37 mouse cellular contexts compared by ENCODE assay signal in genomic region chr5:139881161-139881560, GRCm38 (mm10). TPM values are rescaled to one million over a fixed set of nuclear protein-coding genes. Genes with fewer than 3 reads are reported as not detected.
DNase-seq lines count a peak whose midpoint lies in the region; ATAC-seq and TF ChIP-seq lines count a peak whose summit lies in the region.
"Had no signal": no experiment of that assay in that cellular context is flagged by ENCODE, and none has a peak within 500 bp of the region (broad histone marks: within the 10 kb centered on the region; RNA-seq: fewer than 3 reads in every experiment).

No protein-coding gene starts in this region.

- 0 out of 2 replicates have a peak, but pooled peaks cover 3% of the 10 kb centered on the region for H3K4me1 ChIP-seq in lung, postnatal 0 days (ENCODE audit: insufficient read depth, low read depth, low read length)
- H3K4me1 ChIP-seq in ES-Bruce4 (ENCODE audit: control insufficient read depth, insufficient read depth, low read length) (no peaks in the 10 kb centered on the region), MEL (ENCODE audit: control insufficient read depth in 1 of 2, insufficient read depth in 2 of 2, low read length in 2 of 2) (no peaks in the 10 kb centered on the region)
- H3K4me1 ChIP-seq in bone marrow, adult 2 months (ENCODE audit: control insufficient read depth, insufficient read depth, low read length), result no peaks in the 10 kb centered on the region
- no peaks in the 10 kb centered on the region for H3K4me1 ChIP-seq in forebrain, embryonic 13.5 days
- H3K4me1 ChIP-seq in heart, embryonic 11.5 days (ENCODE audit: control insufficient read depth, insufficient read depth, low read length), result no peaks in the 10 kb centered on the region
- H3K4me1 ChIP-seq: forebrain, embryonic 12.5 days; heart, embryonic 10.5 days; kidney, embryonic 15.5 days; limb, embryonic 12.5 days; midbrain, embryonic 12.5 days had no signal

- TF ChIP-seq EP300 in lung, postnatal 0 days (IDR thresholded peaks at IDR 0.05), result no peak
- TF ChIP-seq EP300 in ES-Bruce4 (IDR thresholded peaks at IDR 0.05; ENCODE audit: insufficient read depth, low read depth, low read length) (no peak), MEL (IDR thresholded peaks at IDR 0.05; ENCODE audit: low read depth in 1 of 2, low read length in 2 of 2) (no peak)

- H3K4me3 ChIP-seq in lung, postnatal 0 days (ENCODE audit: low read depth, low read length), result no peak overlapping the region
- no peak overlapping the region for H3K4me3 ChIP-seq in ES-Bruce4 (ENCODE audit: low read depth, low read length)
- H3K4me3 ChIP-seq in MEL (ENCODE audit: control insufficient read depth in 1 of 2, insufficient read depth in 1 of 2, low read depth in 2 of 2, low read length in 2 of 2), result no peak overlapping the region
- no peak overlapping the region for H3K4me3 ChIP-seq in bone marrow, adult 2 months (replicated peaks; ENCODE audit: control insufficient read depth, low read depth, low read length)
- H3K4me3 ChIP-seq in forebrain, embryonic 13.5 days, result no peak overlapping the region
- H3K4me3 ChIP-seq in heart, embryonic 11.5 days (ENCODE audit: low read depth, low read length), result no peak overlapping the region
- H3K4me3 ChIP-seq: erythroblast, embryonic 14.5 days; forebrain, embryonic 12.5 days; heart, embryonic 10.5 days; hindbrain, embryonic 13.5 days; kidney, embryonic 15.5 days; layer of hippocampus, adult 2 months; left cerebral cortex, adult 2 months; limb, embryonic 12.5 days; midbrain, embryonic 12.5 days had no signal

- no peaks in the 10 kb centered on the region for H3K79me2 ChIP-seq in MEL (ENCODE audit: control insufficient read depth, insufficient read depth, low read length, poor library complexity)

- H3K9ac ChIP-seq in lung, postnatal 0 days (replicated peaks; ENCODE audit: low read depth), result no peak overlapping the region
- H3K9ac ChIP-seq in ES-Bruce4 (ENCODE audit: low read depth, poor library complexity, severe bottlenecking) (no peak overlapping the region), MEL (ENCODE audit: control insufficient read depth, low read depth, low read length, poor library complexity, severe bottlenecking) (no peak overlapping the region)
- H3K9ac ChIP-seq in forebrain, embryonic 13.5 days, result no peak overlapping the region
- H3K9ac ChIP-seq in heart, embryonic 11.5 days (ENCODE audit: low read depth, low read length), result no peak overlapping the region
- H3K9ac ChIP-seq: forebrain, embryonic 12.5 days; hindbrain, embryonic 13.5 days; kidney, embryonic 15.5 days; limb, embryonic 12.5 days; liver, postnatal 0 days; midbrain, embryonic 12.5 days had no signal

- no peak for DNase-seq in lung, postnatal 0 days (ENCODE audit: low spot score)
- no peak for DNase-seq in lung, postnatal 4 days
- peak; percentile 16 for DNase-seq in MEL (ENCODE audit: low read depth, low spot score)
- DNase-seq in kidney, postnatal 10 days, result no peak
- DNase-seq: cerebellum, adult 11 months; cerebellum, postnatal 10 days; gastrocnemius, postnatal 25 days; heart, adult 11 months; heart, postnatal 4 days; kidney, postnatal 36 days; liver, postnatal 0 days; lung, postnatal 10 days had no signal

- 0 out of 2 replicates have a peak, but pooled peaks have one; percentile 13 for TF ChIP-seq CTCF in lung, postnatal 0 days (IDR thresholded peaks at IDR 0.05)
- TF ChIP-seq CTCF in ES-Bruce4 (IDR thresholded peaks at IDR 0.05; ENCODE audit: low read depth, low read length) (peak; percentile 33), MEL (IDR thresholded peaks at IDR 0.05 in 2 of 3, conservative IDR thresholded peaks at IDR 0.05 in 1 of 3; ENCODE audit: control insufficient read depth in 1 of 3, insufficient read depth in 1 of 3, low read depth in 2 of 3, low read length in 3 of 3, poor library complexity in 1 of 3, severe bottlenecking in 1 of 3) (peak; percentile 22 to 30 (median 24); a peak in 4 of 6 replicates)
- peak; percentile 12; the same call in 1 of the 2 replicates for TF ChIP-seq CTCF in bone marrow, adult 2 months (IDR thresholded peaks at IDR 0.05; ENCODE audit: control insufficient read depth, insufficient read depth, low read length)

- TF ChIP-seq POLR2A in ES-Bruce4 (IDR thresholded peaks at IDR 0.05; ENCODE audit: insufficient read depth, low read length), result no peak
- TF ChIP-seq POLR2A in MEL (IDR thresholded peaks at IDR 0.05; ENCODE audit: control insufficient read depth in 1 of 2, insufficient read depth in 1 of 2, low read depth in 1 of 2, low read length in 2 of 2, poor library complexity in 1 of 2), result no peak
- TF ChIP-seq POLR2A in bone marrow, adult 2 months (IDR thresholded peaks at IDR 0.05; ENCODE audit: borderline replicate concordance, control insufficient read depth, low read depth, low read length), result no peak

- H3K27me3 ChIP-seq in lung, postnatal 0 days (replicated peaks; ENCODE audit: insufficient read depth, low read length), result no peaks in the 10 kb centered on the region
- H3K27me3 ChIP-seq in ES-Bruce4 (ENCODE audit: control insufficient read depth, insufficient read depth, low read length, poor library complexity, severe bottlenecking) (no peaks in the 10 kb centered on the region), MEL (ENCODE audit: control insufficient read depth in 1 of 2, insufficient read depth in 2 of 2, low read length in 2 of 2) (no peaks in the 10 kb centered on the region)
- no peaks in the 10 kb centered on the region for H3K27me3 ChIP-seq in forebrain, embryonic 13.5 days
- H3K27me3 ChIP-seq in heart, embryonic 11.5 days (ENCODE audit: control insufficient read depth, insufficient read depth, low read length), result no peaks in the 10 kb centered on the region
- H3K27me3 ChIP-seq: forebrain, embryonic 12.5 days; hindbrain, embryonic 13.5 days; kidney, embryonic 15.5 days; limb, embryonic 12.5 days; midbrain, embryonic 12.5 days had no signal

- no peak for TF ChIP-seq RAD21 in MEL (IDR thresholded peaks at IDR 0.05; ENCODE audit: low read depth, low read length)

- no peak overlapping the region for H3K4me2 ChIP-seq in lung, postnatal 0 days (replicated peaks; ENCODE audit: low read depth, low read length)
- H3K4me2 ChIP-seq in forebrain, embryonic 13.5 days, result no peak overlapping the region
- no peak overlapping the region for H3K4me2 ChIP-seq in heart, embryonic 11.5 days
- H3K4me2 ChIP-seq: forebrain, embryonic 12.5 days; hindbrain, embryonic 13.5 days; kidney, embryonic 15.5 days; limb, embryonic 12.5 days; midbrain, embryonic 12.5 days had no signal

- H3K36me3 ChIP-seq in lung, postnatal 0 days (ENCODE audit: insufficient read depth, low read length), result no peaks in the 10 kb centered on the region
- H3K36me3 ChIP-seq in ES-Bruce4 (ENCODE audit: control insufficient read depth, insufficient read depth, low read length, poor library complexity, severe bottlenecking) (no peaks in the 10 kb centered on the region), MEL (ENCODE audit: control insufficient read depth in 1 of 2, insufficient read depth in 2 of 2, low read length in 2 of 2) (no peaks in the 10 kb centered on the region)
- no peaks in the 10 kb centered on the region for H3K36me3 ChIP-seq in forebrain, embryonic 13.5 days (ENCODE audit: poor library complexity, severe bottlenecking)
- H3K36me3 ChIP-seq in heart, embryonic 11.5 days (ENCODE audit: control insufficient read depth, insufficient read depth, low read length), result no peaks in the 10 kb centered on the region
- H3K36me3 ChIP-seq: forebrain, embryonic 12.5 days; heart, embryonic 10.5 days; hindbrain, embryonic 13.5 days; kidney, embryonic 15.5 days; limb, embryonic 12.5 days; midbrain, embryonic 12.5 days had no signal

- WGBS in lung, postnatal 0 days, result 92% methylated on average over 9 of the region's 9 CpGs
- 88% methylated on average over 9 of the region's 9 CpGs for WGBS in bone marrow, adult 2 months
- WGBS in forebrain, embryonic 13.5 days, result 92% methylated on average over 9 of the region's 9 CpGs
- 85% methylated on average over 9 of the region's 9 CpGs for WGBS in heart, embryonic 11.5 days (ENCODE audit: insufficient replicate concordance)

- H3K9me3 ChIP-seq in lung, postnatal 0 days (ENCODE audit: low read length), result no peaks in the 10 kb centered on the region
- H3K9me3 ChIP-seq in ES-Bruce4 (replicated peaks; ENCODE audit: control insufficient read depth, insufficient read depth, low read length, poor library complexity, severe bottlenecking), result no peaks in the 10 kb centered on the region
- no peaks in the 10 kb centered on the region for H3K9me3 ChIP-seq in MEL (replicated peaks; ENCODE audit: insufficient read depth, low read length)
- 0 out of 2 replicates have a peak, but pooled peaks cover 3% of the 10 kb centered on the region for H3K9me3 ChIP-seq in forebrain, embryonic 13.5 days (replicated peaks)
- H3K9me3 ChIP-seq in heart, embryonic 11.5 days (replicated peaks; ENCODE audit: control insufficient read depth, low read length), result no peaks in the 10 kb centered on the region; the same call in 1 of the 2 replicates
- H3K9me3 ChIP-seq: forebrain, embryonic 12.5 days; heart, embryonic 10.5 days; hindbrain, embryonic 13.5 days; kidney, embryonic 15.5 days; limb, embryonic 12.5 days; midbrain, embryonic 12.5 days had no signal

- ATAC-seq in lung, postnatal 0 days, result no peak
- ATAC-seq in forebrain, embryonic 13.5 days, result no peak
- ATAC-seq in heart, embryonic 11.5 days (replicated peaks; ENCODE audit: insufficient number of reproducible peaks, low FRiP score, low TSS enrichment), result no peak
- ATAC-seq: intestine, postnatal 0 days; liver, postnatal 0 days had no signal

- no peak overlapping the region for H3K27ac ChIP-seq in lung, postnatal 0 days (ENCODE audit: low read length)
- no peak overlapping the region for H3K27ac ChIP-seq in ES-Bruce4 (ENCODE audit: insufficient read depth, low read length)
- H3K27ac ChIP-seq in MEL (ENCODE audit: control insufficient read depth, low read depth, low read length), result no peak overlapping the region
- no peak overlapping the region for H3K27ac ChIP-seq in bone marrow, adult 2 months (ENCODE audit: control insufficient read depth, insufficient read depth, low read depth, low read length, poor library complexity)
- H3K27ac ChIP-seq in forebrain, embryonic 13.5 days, result no peak overlapping the region
- H3K27ac ChIP-seq in heart, embryonic 11.5 days (ENCODE audit: low read depth, low read length), result no peak overlapping the region
- H3K27ac ChIP-seq: forebrain, embryonic 12.5 days; heart, embryonic 10.5 days; hindbrain, embryonic 13.5 days; kidney, embryonic 15.5 days; layer of hippocampus, adult 2 months; left cerebral cortex, adult 2 months; limb, embryonic 12.5 days; midbrain, embryonic 12.5 days had no signal

RNA-seq across cellular contexts. Expression of gene Elfn1, which starts 26.6 kb away (rescaled TPM):
- 1.5 TPM in 2 replicates for polyA plus RNA-seq in lung, postnatal 0 days (2015; fragmentation: Nextera tagmentation; extraction: Ambion mirVana)
- polyA plus RNA-seq in ES-Bruce4 (2011; ENCODE audit: insufficient read depth, insufficient read length, low read depth, missing spikeins), result 0.15 and 0.29 TPM in 2 replicates
- total RNA-seq in MEL (2012; rRNA removed), result 0.07 TPM in 1 of 2 replicates, not detected in the other
- under 1 TPM in 1 of 2 experiments, not detected in 1; 0.08 TPM for polyA plus RNA-seq in MEL (2012; ENCODE audit: insufficient read depth in 1 of 2, insufficient read length in 2 of 2, low read depth in 1 of 2, low replicate concordance in 2 of 2, missing spikeins in 1 of 2)
- polyA plus RNA-seq in bone marrow, adult 2 months (2011; ENCODE audit: insufficient read depth, insufficient read length, low replicate concordance, missing spikeins), result not detected in 2 replicates
- 0.44 and 1.1 TPM in 2 replicates for polyA plus RNA-seq in forebrain, embryonic 13.5 days (2015; fragmentation: Nextera tagmentation; extraction: Ambion mirVana)
- 0.13 TPM in 1 of 2 replicates, not detected in the other for polyA plus RNA-seq in heart, embryonic 11.5 days (2014; fragmentation: Nextera tagmentation; extraction: Ambion mirVana)
- total RNA-seq: gastrocnemius, postnatal 25 days; liver, adult 2 months; megakaryocyte progenitor cell, adult 5-6 weeks; monocyte, adult 5-6 weeks had no signal
- polyA plus RNA-seq: erythroblast, embryonic 14.5 days; liver, postnatal 0 days had no signal

RNA-seq across cellular contexts. Expression of gene Psmg3, which starts 54.5 kb away (rescaled TPM):
- 41.1 and 45.4 TPM in 2 replicates for polyA plus RNA-seq in lung, postnatal 0 days (2015; fragmentation: Nextera tagmentation; extraction: Ambion mirVana)
- polyA plus RNA-seq in ES-Bruce4 (2011; ENCODE audit: insufficient read depth, insufficient read length, low read depth, missing spikeins) (29.0 and 30.3 TPM in 2 replicates), MEL (2012; ENCODE audit: insufficient read depth in 1 of 2, insufficient read length in 2 of 2, low read depth in 1 of 2, low replicate concordance in 2 of 2, missing spikeins in 1 of 2) (10 to 100 TPM in 1 of 2 experiments, not detected in 1; 81.9 TPM)
- total RNA-seq in MEL (2012; rRNA removed), result 70.0 and 75.4 TPM in 2 replicates
- polyA plus RNA-seq in bone marrow, adult 2 months (2011; ENCODE audit: insufficient read depth, insufficient read length, low replicate concordance, missing spikeins), result 35.8 and 48.1 TPM in 2 replicates
- 85.5 and 88.5 TPM in 2 replicates for polyA plus RNA-seq in forebrain, embryonic 13.5 days (2015; fragmentation: Nextera tagmentation; extraction: Ambion mirVana)
- polyA plus RNA-seq in heart, embryonic 11.5 days (2014; fragmentation: Nextera tagmentation; extraction: Ambion mirVana), result 49.6 and 50.1 TPM in 2 replicates

RNA-seq across cellular contexts. Expression of gene Gm26938, which starts 55.0 kb away (rescaled TPM):
- polyA plus RNA-seq in lung, postnatal 0 days (2015; fragmentation: Nextera tagmentation; extraction: Ambion mirVana), result 0.33 TPM in 1 of 2 replicates, not detected in the other
- not detected in 2 replicates for polyA plus RNA-seq in ES-Bruce4 (2011; ENCODE audit: insufficient read depth, insufficient read length, low read depth, missing spikeins)
- not detected in 2 replicates for total RNA-seq in MEL (2012; rRNA removed)
- polyA plus RNA-seq in MEL (2012; ENCODE audit: insufficient read depth in 1 of 2, insufficient read length in 2 of 2, low read depth in 1 of 2, low replicate concordance in 2 of 2, missing spikeins in 1 of 2), result under 1 TPM in 1 of 2 experiments, not detected in 1; 0.11 TPM
- polyA plus RNA-seq in bone marrow, adult 2 months (2011; ENCODE audit: insufficient read depth, insufficient read length, low replicate concordance, missing spikeins), result not detected in 2 replicates
- polyA plus RNA-seq in forebrain, embryonic 13.5 days (2015; fragmentation: Nextera tagmentation; extraction: Ambion mirVana), result not detected in 2 replicates
- polyA plus RNA-seq in heart, embryonic 11.5 days (2014; fragmentation: Nextera tagmentation; extraction: Ambion mirVana), result not detected in 2 replicates
- total RNA-seq: adrenal gland, adult 8-10 months; adrenal gland, postnatal 4 days; gastrocnemius, postnatal 25 days; heart, postnatal 4 days; layer of hippocampus, adult 2 months; layer of hippocampus, postnatal 14 days; left cerebral cortex, adult 2 months; left cerebral cortex, postnatal 25 days; liver, adult 2 months; megakaryocyte progenitor cell, adult 5-6 weeks; monocyte, adult 5-6 weeks had no signal
- polyA plus RNA-seq: cortical plate, adult 2 months; embryonic facial prominence, embryonic 14.5 days; erythroblast, embryonic 14.5 days; forebrain, embryonic 12.5 days; heart, embryonic 10.5 days; heart, embryonic 16.5 days; hindbrain, embryonic 13.5 days; intestine, postnatal 0 days; kidney, embryonic 15.5 days; liver, adult 2 months; liver, postnatal 0 days; midbrain, embryonic 12.5 days; neural tube, embryonic 14.5 days had no signal
